Mouse (Mus musculus): ENCODE data around the gene Alox5ap. TPM values are rescaled to one million over a fixed set of nuclear protein-coding genes. Genes with fewer than 3 reads are reported as not detected.

Gene Alox5ap
- polyA plus RNA-seq, 1 experiment from 2014 or later, result 9.3 TPM

GRCm38 (mm10) chr5:149228700-149229618 lies 35.6 kb upstream of the Alox5ap start:
- Histone ChIP-seq H3K9ac (peak overlapping the region; percentile 52), H3K27ac (ENCODE audit: low read depth) (peak overlapping the region; percentile 81), H3K4me2 (peak overlapping the region; percentile 53), H3K9me3 (ENCODE audit: low read depth, low read length) (no peaks in the 10 kb centered on the region), H3K36me3 (ENCODE audit: insufficient read depth) (no peaks in the 10 kb centered on the region), H3K27me3 (ENCODE audit: insufficient read depth, low read length) (no peaks in the 10 kb centered on the region), H3K4me1 (ENCODE audit: insufficient read depth) (peaks cover 9% of the 10 kb centered on the region; the same call in 1 of the 2 replicates), H3K4me3 (ENCODE audit: low read depth, low read length) (peak overlapping the region; percentile 39)
- peak; percentile 99 for DNase-seq
- TF ChIP-seq CTCF (IDR thresholded peaks at IDR 0.05; ENCODE audit: low read depth), result no peak
- peak; percentile 100 for ATAC-seq (ENCODE audit: insufficient read depth)
- 2% methylated on average over 55 of the region's 55 CpGs for WGBS

GRCm38 (mm10) chr5:149229619-149230339 lies 34.8 kb upstream of the Alox5ap start:
- no peaks in the 10 kb centered on the region for H3K27me3 ChIP-seq (ENCODE audit: insufficient read depth, low read length)
- H3K27ac ChIP-seq (ENCODE audit: low read depth), result peak overlapping the region; percentile 81
- peak overlapping the region; percentile 52 for H3K9ac ChIP-seq
- peaks cover under 1% of the 10 kb centered on the region; the same call in 1 of the 2 replicates for H3K4me1 ChIP-seq (ENCODE audit: insufficient read depth)
- no peak for TF ChIP-seq CTCF (IDR thresholded peaks at IDR 0.05; ENCODE audit: low read depth)
- no peaks in the 10 kb centered on the region for H3K36me3 ChIP-seq (ENCODE audit: insufficient read depth)
- WGBS, result 63% methylated on average over 18 of the region's 18 CpGs
- ATAC-seq (ENCODE audit: insufficient read depth) (peak; percentile 6; the same call in 1 of the 2 replicates), DNase-seq (peak; percentile 27)
- H3K9me3 ChIP-seq (ENCODE audit: low read depth, low read length), result no peaks in the 10 kb centered on the region
- H3K4me3 ChIP-seq (ENCODE audit: low read depth, low read length), result peak overlapping the region; percentile 39
- peak overlapping the region; percentile 53 for H3K4me2 ChIP-seq

- H3K4me1 ChIP-seq (ENCODE audit: insufficient read depth), result no peaks in the 10 kb centered on the region
- no peak overlapping the region for H3K9ac ChIP-seq
- H3K4me3 ChIP-seq (ENCODE audit: low read depth, low read length), result no peak overlapping the region
- ATAC-seq (ENCODE audit: insufficient read depth) (no peak), DNase-seq (no peak)
- 78% methylated on average over 7 of the region's 7 CpGs for WGBS
- no peak overlapping the region for H3K27ac ChIP-seq (ENCODE audit: low read depth)
- H3K4me2 ChIP-seq, result no peak overlapping the region
- H3K9me3 ChIP-seq (ENCODE audit: low read depth, low read length), result no peaks in the 10 kb centered on the region
- H3K27me3 ChIP-seq (ENCODE audit: insufficient read depth, low read length), result no peaks in the 10 kb centered on the region
- no peak for TF ChIP-seq CTCF (IDR thresholded peaks at IDR 0.05; ENCODE audit: low read depth)
- H3K36me3 ChIP-seq (ENCODE audit: insufficient read depth), result no peaks in the 10 kb centered on the region
Observed at GRCm38 (mm10) chr5:149235002-149235401, 29.6 kb upstream of the Alox5ap start.

- Histone ChIP-seq H3K4me1 (ENCODE audit: insufficient read depth) (no peaks in the 10 kb centered on the region), H3K9ac (no peak overlapping the region), H3K27ac (ENCODE audit: low read depth) (no peak overlapping the region), H3K27me3 (ENCODE audit: insufficient read depth, low read length) (no peaks in the 10 kb centered on the region), H3K4me2 (no peak overlapping the region), H3K4me3 (ENCODE audit: low read depth, low read length) (no peak overlapping the region), H3K9me3 (ENCODE audit: low read depth, low read length) (no peaks in the 10 kb centered on the region), H3K36me3 (ENCODE audit: insufficient read depth) (no peaks in the 10 kb centered on the region)
- TF ChIP-seq CTCF (IDR thresholded peaks at IDR 0.05; ENCODE audit: low read depth), result no peak
- ATAC-seq (ENCODE audit: insufficient read depth) (no peak), DNase-seq (no peak)
- 71% methylated on average over 24 of the region's 24 CpGs for WGBS
Observed at GRCm38 (mm10) chr5:149237221-149237950, 27.2 kb upstream of the Alox5ap start.

GRCm38 (mm10) chr5:149242467-149242866 lies 22.1 kb upstream of the Alox5ap start:
- no peak for TF ChIP-seq CTCF (IDR thresholded peaks at IDR 0.05; ENCODE audit: low read depth)
- Histone ChIP-seq H3K4me1 (ENCODE audit: insufficient read depth) (peaks cover 15% of the 10 kb centered on the region; the same call in 1 of the 2 replicates), H3K9me3 (ENCODE audit: low read depth, low read length) (no peaks in the 10 kb centered on the region), H3K4me3 (ENCODE audit: low read depth, low read length) (no peak overlapping the region), H3K27me3 (ENCODE audit: insufficient read depth, low read length) (no peaks in the 10 kb centered on the region), H3K36me3 (ENCODE audit: insufficient read depth) (no peaks in the 10 kb centered on the region), H3K4me2 (no peak overlapping the region), H3K9ac (no peak overlapping the region), H3K27ac (ENCODE audit: low read depth) (no peak overlapping the region)
- WGBS, result 86% methylated on average over 5 of the region's 5 CpGs
- DNase-seq, result no peak
- ATAC-seq (ENCODE audit: insufficient read depth), result no peak

- no peak for ATAC-seq (ENCODE audit: insufficient read depth)
Observed at GRCm38 (mm10) chr5:149243053-149243452, 21.5 kb upstream of the Alox5ap start.

More at GRCm38 (mm10) chr5:149243053-149243452, 21.5 kb upstream of the Alox5ap start:
- Histone ChIP-seq H3K9ac (no peak overlapping the region), H3K36me3 (ENCODE audit: insufficient read depth) (no peaks in the 10 kb centered on the region), H3K27me3 (ENCODE audit: insufficient read depth, low read length) (no peaks in the 10 kb centered on the region), H3K9me3 (ENCODE audit: low read depth, low read length) (no peaks in the 10 kb centered on the region), H3K4me1 (ENCODE audit: insufficient read depth) (peaks cover 16% of the 10 kb centered on the region; the same call in 1 of the 2 replicates), H3K27ac (ENCODE audit: low read depth) (no peak overlapping the region), H3K4me2 (no peak overlapping the region), H3K4me3 (ENCODE audit: low read depth, low read length) (no peak overlapping the region)
- TF ChIP-seq CTCF (IDR thresholded peaks at IDR 0.05; ENCODE audit: low read depth), result no peak
- WGBS, result 42% methylated on average over 5 of the region's 5 CpGs
- no peak for DNase-seq

Data from lung, embryonic 14.5 days (tissue).